Mouse (Mus musculus) thymus, adult 2 months (tissue): Measurements from ENCODE around the gene Cfap46. TPM values are rescaled to one million over a fixed set of nuclear protein-coding genes. Genes with fewer than 3 reads are reported as not detected.

Source experiments
- DNase-seq: peaks from one replicate; pipeline ENCODE4 v3.0.0; 2021
- H3K27ac ChIP-seq: fragments of 200-500 bp; 2 replicates; pipeline ENCODE4 v1.5.1; 2012; ENCODE audit warnings: low read length, control low read depth; ENCODE audit not compliant: control insufficient read depth, insufficient read depth
- H3K27me3 ChIP-seq: fragments of 200-500 bp; 2 replicates; pipeline ENCODE4 v1.6.1; 2012; ENCODE audit warnings: mild to moderate bottlenecking, low read length, moderate library complexity, mixed read lengths; ENCODE audit not compliant: control insufficient read depth, insufficient read depth
- H3K36me3 ChIP-seq: fragments of 200-500 bp; 2 replicates; pipeline ENCODE4 v1.6.1; 2012; ENCODE audit warnings: mild to moderate bottlenecking, low read length, moderate library complexity; ENCODE audit not compliant: control insufficient read depth, insufficient read depth
- H3K4me1 ChIP-seq: fragments of 200-500 bp; replicated peaks from 2 replicates; pipeline ENCODE4 v1.6.1; 2012; ENCODE audit warnings: low read length; ENCODE audit not compliant: control insufficient read depth, insufficient read depth
- H3K4me3 ChIP-seq: fragments of 200-500 bp; 2 replicates; pipeline ENCODE4 v1.5.1; 2012; ENCODE audit warnings: mild to moderate bottlenecking, low read length, control low read depth, moderate library complexity; ENCODE audit not compliant: control insufficient read depth, insufficient read depth
- CTCF ChIP-seq: fragments of 200-500 bp; IDR thresholded peaks from 2 replicates; pipeline ENCODE4 v1.5.1; 2012; ENCODE audit warnings: mild to moderate bottlenecking, control low read depth, low read length, moderate library complexity, borderline replicate concordance; ENCODE audit not compliant: control insufficient read depth, poor library complexity, insufficient read depth; ENCODE audit errors: extremely low read depth
- POLR2A ChIP-seq: fragments of 200-500 bp; IDR thresholded peaks from 2 replicates; pipeline ENCODE4 v1.6.1; 2012; ENCODE audit warnings: mild to moderate bottlenecking, low read length, control low read depth, moderate library complexity; ENCODE audit not compliant: control insufficient read depth, poor library complexity, insufficient read depth; ENCODE audit errors: extremely low read depth
- WGBS: fragments of 180-500 bp; shearing (Covaris S2); methylation state at CpG from one replicate; pipeline ENCODE4 v1.1.7; 2018; 5-methylcytosine and 5-hydroxymethylcytosine counted together
- polyA plus RNA-seq: library from polyadenylated mRNA; depleted of rRNA; stranded (reverse); fragments of >200 nt; gene quantifications from 2 replicates; pipeline ENCODE4 v1.2.3, GENCODE M21; 2012

The Cfap46 gene
- polyA plus RNA-seq, 1 experiment, result 0.36 TPM

DNA sequence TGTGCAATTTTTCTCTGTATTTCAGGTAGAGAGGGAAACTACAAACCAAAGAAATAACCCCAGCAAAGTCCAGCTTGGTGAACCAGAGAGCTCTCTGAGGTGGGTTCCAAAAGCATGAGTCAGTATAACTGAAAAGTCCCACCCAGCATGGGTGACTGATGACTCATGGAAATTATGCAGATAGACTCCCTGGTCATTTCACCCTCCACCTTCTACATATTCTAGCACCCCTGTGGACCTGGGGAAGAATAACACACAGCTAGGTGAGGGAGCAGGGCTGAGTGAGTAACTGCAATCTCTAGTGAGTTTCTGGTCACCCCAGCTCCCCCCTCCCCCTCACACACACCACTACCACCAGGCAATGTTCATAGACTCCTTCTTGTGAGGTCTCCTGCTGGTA, 28.2 kb upstream of the Cfap46 start:
- TF ChIP-seq CTCF (no peak), POLR2A (no peak)
- DNase-seq, result no peak
- no peaks in the 10 kb centered on the region for H3K27me3 ChIP-seq
- no peak overlapping the region for H3K27ac ChIP-seq
- H3K36me3 ChIP-seq, result no peaks in the 10 kb centered on the region
- H3K4me1 ChIP-seq, result no peaks in the 10 kb centered on the region
- no peak overlapping the region for H3K4me3 ChIP-seq

DNA sequence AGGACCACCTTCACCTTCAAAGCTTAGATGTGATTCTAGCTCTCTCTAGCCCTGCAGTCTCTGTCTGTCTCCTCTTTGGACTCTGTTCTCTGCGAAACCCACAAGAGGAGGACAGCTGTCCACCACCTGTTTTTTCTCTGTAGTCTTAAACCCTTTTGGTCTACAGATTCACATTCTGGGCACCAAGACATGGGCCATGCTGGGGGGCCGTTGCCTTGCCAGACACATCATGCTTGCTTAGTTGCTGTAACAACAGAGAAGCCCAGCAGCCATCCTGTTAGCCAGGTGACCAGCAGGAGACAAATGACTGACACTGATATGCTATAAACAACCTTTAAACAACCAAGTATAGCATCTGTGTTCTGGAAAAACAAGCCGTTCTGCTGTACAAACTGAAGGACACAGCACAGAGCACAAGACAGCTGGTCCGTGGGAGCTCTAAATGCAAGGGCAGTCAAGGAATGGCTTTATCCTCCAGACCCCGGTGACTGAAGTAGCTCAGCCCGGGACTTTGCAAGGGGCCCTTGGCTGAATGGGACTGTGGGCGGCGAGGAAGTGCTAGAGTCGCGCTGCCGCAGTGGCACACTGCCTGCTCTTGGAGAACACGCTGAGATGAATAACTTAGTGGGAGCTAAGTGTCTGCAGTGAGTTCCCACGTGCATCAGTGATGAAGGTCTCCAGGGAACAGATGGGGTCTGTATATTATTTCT, 22.9 kb upstream of the Cfap46 start:
- Histone ChIP-seq H3K36me3 (no peaks in the 10 kb centered on the region), H3K4me1 (no peaks in the 10 kb centered on the region), H3K4me3 (no peak overlapping the region), H3K27me3 (no peaks in the 10 kb centered on the region), H3K27ac (no peak overlapping the region)
- 56% methylated on average over 13 of the region's 13 CpGs for WGBS
- no peak for DNase-seq
- TF ChIP-seq POLR2A (no peak), CTCF (no peak)

DNA sequence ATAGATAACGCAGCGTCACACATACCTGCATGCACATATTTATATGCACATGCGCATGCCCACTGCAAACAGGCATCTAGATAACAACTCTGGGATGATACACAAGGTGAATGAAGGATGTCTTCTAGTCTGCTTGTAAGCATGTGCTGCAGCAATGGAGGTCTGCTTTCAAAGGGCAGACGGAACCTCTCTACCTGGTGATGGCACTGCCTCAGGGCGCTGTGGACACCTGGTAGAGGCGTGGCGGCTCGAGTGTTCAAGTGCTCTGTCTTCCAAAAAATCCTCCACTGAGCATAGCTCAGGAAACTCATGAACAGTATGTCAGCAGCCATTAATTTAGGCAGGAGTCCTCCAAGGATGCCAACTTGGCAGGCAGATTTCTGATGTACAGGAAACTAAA, 22.2 kb upstream of the Cfap46 start:
- no peaks in the 10 kb centered on the region for H3K27me3 ChIP-seq
- no peak overlapping the region for H3K4me3 ChIP-seq
- no peaks in the 10 kb centered on the region for H3K36me3 ChIP-seq
- no peak overlapping the region for H3K27ac ChIP-seq
- no peak for DNase-seq
- WGBS, result 97% methylated on average over 8 of the region's 8 CpGs
- no peak for TF ChIP-seq CTCF
- H3K4me1 ChIP-seq, result no peaks in the 10 kb centered on the region

DNA sequence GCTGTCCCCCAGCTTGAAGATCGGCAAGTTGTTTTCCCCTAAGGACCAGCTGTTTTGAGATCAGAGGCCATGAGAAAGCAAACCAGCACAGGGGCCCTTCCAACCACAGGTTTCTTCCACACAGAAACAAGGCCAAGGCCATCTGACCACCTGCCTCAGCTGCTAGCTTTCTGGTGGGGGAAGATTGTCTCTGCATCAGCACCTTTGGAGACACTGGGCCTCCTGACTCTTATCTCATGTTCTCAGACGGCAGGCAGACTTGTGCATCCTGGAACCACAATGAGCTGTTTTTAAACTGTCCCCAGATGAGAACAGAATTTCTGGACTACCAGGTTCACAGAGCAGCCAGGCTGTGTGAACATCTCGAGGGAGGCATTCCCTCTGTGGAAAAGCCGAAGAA, 21.5 kb upstream of the Cfap46 start:
- H3K4me3 ChIP-seq, result no peak overlapping the region
- no peaks in the 10 kb centered on the region for H3K4me1 ChIP-seq
- H3K27me3 ChIP-seq, result no peaks in the 10 kb centered on the region
- WGBS, result 42% methylated on average over 4 of the region's 4 CpGs
- no peaks in the 10 kb centered on the region for H3K36me3 ChIP-seq
- H3K27ac ChIP-seq, result no peak overlapping the region
- TF ChIP-seq POLR2A (no peak), CTCF (no peak)
- no peak for DNase-seq

DNA sequence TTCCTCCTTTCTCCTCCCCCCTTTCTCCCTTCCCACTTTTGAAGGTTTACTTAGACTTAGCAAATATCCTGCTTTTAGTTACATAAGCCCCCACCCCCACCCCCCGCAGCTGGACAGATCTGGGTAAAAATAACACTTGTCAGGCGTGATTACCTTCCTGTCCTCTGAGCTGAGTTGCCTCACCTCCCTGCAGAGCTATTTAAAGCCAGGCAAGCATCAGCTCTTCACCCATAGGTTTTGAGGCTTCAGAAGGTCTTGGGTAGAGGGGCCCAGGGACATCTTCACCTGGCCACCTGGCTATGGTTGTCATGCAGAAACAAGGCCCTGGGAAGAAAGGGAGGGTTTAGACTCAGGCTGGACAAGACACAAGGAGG, 20.2 kb upstream of the Cfap46 start:
- WGBS, result 2% methylated on average over 2 of the region's 2 CpGs
- DNase-seq, result no peak
- Histone ChIP-seq H3K36me3 (no peaks in the 10 kb centered on the region), H3K4me1 (no peaks in the 10 kb centered on the region), H3K27ac (no peak overlapping the region), H3K4me3 (no peak overlapping the region), H3K27me3 (no peaks in the 10 kb centered on the region)
- no peak for TF ChIP-seq POLR2A
- TF ChIP-seq CTCF, result no peak

DNA sequence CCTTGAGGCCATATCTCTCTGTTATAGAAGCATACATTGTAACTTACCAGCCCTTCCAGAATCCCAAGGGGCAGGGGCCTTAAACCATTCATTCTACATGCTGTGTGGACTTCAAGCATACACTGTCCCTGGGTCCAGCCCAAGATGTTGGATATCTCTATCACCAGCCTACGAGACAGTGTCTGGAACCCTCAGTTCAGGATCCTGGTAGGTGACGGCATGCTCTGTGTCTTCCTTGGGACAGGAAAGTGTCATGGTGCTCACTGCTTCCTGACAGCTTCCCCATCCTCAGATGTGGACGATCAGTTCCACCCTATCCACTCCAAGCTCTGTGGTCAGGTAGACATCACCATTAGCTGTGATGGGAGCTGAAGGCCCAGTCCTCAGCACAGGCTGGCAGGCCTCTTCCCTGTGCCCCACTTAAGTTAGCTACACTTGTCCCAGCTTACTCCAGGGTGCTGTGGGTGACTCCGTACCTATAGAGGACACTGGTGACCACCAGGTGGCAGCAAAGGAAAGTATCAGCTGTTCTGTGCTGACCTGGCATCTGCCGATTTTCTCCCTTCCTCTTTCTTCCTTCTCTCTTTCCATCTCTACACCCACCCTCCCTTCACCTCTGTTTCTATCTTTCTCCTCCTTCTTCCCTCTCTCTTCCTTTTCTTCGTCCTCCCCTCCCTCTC, 19.7 kb upstream of the Cfap46 start:
- 34% methylated on average over 6 of the region's 6 CpGs for WGBS
- Histone ChIP-seq H3K36me3 (no peaks in the 10 kb centered on the region), H3K4me1 (no peaks in the 10 kb centered on the region), H3K4me3 (no peak overlapping the region), H3K27me3 (no peaks in the 10 kb centered on the region), H3K27ac (no peak overlapping the region)
- DNase-seq, result peak; percentile 62
- TF ChIP-seq CTCF, result peak; percentile 45; the same call in 1 of the 2 replicates
- TF ChIP-seq POLR2A, result no peak
